Mouse (Mus musculus) MEL (cell line): ENCODE data around the gene Tmem54.

Experiments
- CTCF ChIP-seq, 3 experiments: IDR thresholded peaks in 2 of 3; conservative IDR thresholded peaks in 1 of 3; 2 replicates each; pipeline ENCODE4 v1.5.1; 2011 to 2012; ENCODE audit warnings: low read length in 3 of 3, low read depth in 2 of 3, mild to moderate bottlenecking in 2 of 3, improper control_type of control experiment in 1 of 3, inconsistent platforms in 1 of 3, mixed read lengths in 1 of 3, moderate library complexity in 1 of 3; ENCODE audit not compliant: control insufficient read depth in 1 of 3, insufficient read depth in 1 of 3, poor library complexity in 1 of 3, severe bottlenecking in 1 of 3
- E2F4 ChIP-seq: IDR thresholded peaks from 2 replicates; pipeline ENCODE4 v1.6.1; 2011; ENCODE audit warnings: low read depth, low read length, improper control_type of control experiment, borderline replicate concordance
- EP300 ChIP-seq, 2 experiments: IDR thresholded peaks; 2 replicates each; pipeline ENCODE4 v1.6.1; 2011; ENCODE audit warnings: improper control_type of control experiment in 2 of 2, low read length in 2 of 2, low read depth in 1 of 2, mild to moderate bottlenecking in 1 of 2
- MEF2A ChIP-seq: IDR thresholded peaks from 2 replicates; pipeline ENCODE4 v1.6.1; 2014; ENCODE audit warnings: low read depth, mild to moderate bottlenecking, inconsistent platforms, low read length, improper control_type of control experiment; ENCODE audit not compliant: poor library complexity, insufficient replicate concordance, severe bottlenecking; ENCODE audit errors: extremely low read depth
- POLR2A ChIP-seq, 2 experiments: IDR thresholded peaks; 2 replicates each; pipeline ENCODE4 v1.6.1; 2011 to 2012; ENCODE audit warnings: low read length in 2 of 2, mild to moderate bottlenecking in 2 of 2, control low read depth in 1 of 2, improper control_type of control experiment in 1 of 2, low read depth in 1 of 2, moderate library complexity in 1 of 2; ENCODE audit not compliant: control insufficient read depth in 1 of 2, insufficient read depth in 1 of 2, poor library complexity in 1 of 2
- USF1 ChIP-seq: IDR thresholded peaks from 2 replicates; pipeline ENCODE4 v1.6.1; 2014; ENCODE audit warnings: low read depth, mild to moderate bottlenecking, inconsistent platforms, low read length, improper control_type of control experiment, moderate library complexity
- ZC3H11A ChIP-seq: IDR thresholded peaks from 2 replicates; pipeline ENCODE4 v1.6.1; 2012; ENCODE audit warnings: low read depth, mild to moderate bottlenecking, inconsistent platforms, low read length, improper control_type of control experiment
- ZKSCAN1 ChIP-seq: IDR thresholded peaks from 2 replicates; pipeline ENCODE4 v1.6.1; 2012; ENCODE audit warnings: low read depth, mild to moderate bottlenecking, inconsistent platforms, low read length, improper control_type of control experiment, moderate library complexity
- ZNF384 ChIP-seq: IDR thresholded peaks from 2 replicates; pipeline ENCODE4 v1.6.1; 2012; ENCODE audit warnings: low read depth, mild to moderate bottlenecking, inconsistent platforms, low read length, improper control_type of control experiment

- TF ChIP-seq POLR2A (IDR thresholded peaks at IDR 0.05; ENCODE audit: control insufficient read depth in 1 of 2, insufficient read depth in 1 of 2, low read depth in 1 of 2, low read length in 2 of 2, poor library complexity in 1 of 2) (no peak), CTCF (IDR thresholded peaks at IDR 0.05 in 2 of 3, conservative IDR thresholded peaks at IDR 0.05 in 1 of 3; ENCODE audit: control insufficient read depth in 1 of 3, insufficient read depth in 1 of 3, low read depth in 2 of 3, low read length in 3 of 3, poor library complexity in 1 of 3, severe bottlenecking in 1 of 3) (no peak), MEF2A (no peak), EP300 (IDR thresholded peaks at IDR 0.05; ENCODE audit: low read depth in 1 of 2, low read length in 2 of 2) (no peak), USF1 (no peak), ZNF384 (no peak), ZC3H11A (no peak), ZKSCAN1 (no peak), E2F4 (no peak)
Measured at GRCm38 (mm10) chr4:129084896-129085295, 20.5 kb upstream of the Tmem54 start.
